Mouse (Mus musculus) cerebellum, postnatal 36 days (tissue): ENCODE data around the gene Rps12.

Source experiments
- DNase-seq, 2 experiments: peaks; one replicate each; pipeline ENCODE4 v3.0.0; 2021 to 2022; ENCODE audit warnings: mixed read lengths in 2 of 2

The Rps12 gene

DNA sequence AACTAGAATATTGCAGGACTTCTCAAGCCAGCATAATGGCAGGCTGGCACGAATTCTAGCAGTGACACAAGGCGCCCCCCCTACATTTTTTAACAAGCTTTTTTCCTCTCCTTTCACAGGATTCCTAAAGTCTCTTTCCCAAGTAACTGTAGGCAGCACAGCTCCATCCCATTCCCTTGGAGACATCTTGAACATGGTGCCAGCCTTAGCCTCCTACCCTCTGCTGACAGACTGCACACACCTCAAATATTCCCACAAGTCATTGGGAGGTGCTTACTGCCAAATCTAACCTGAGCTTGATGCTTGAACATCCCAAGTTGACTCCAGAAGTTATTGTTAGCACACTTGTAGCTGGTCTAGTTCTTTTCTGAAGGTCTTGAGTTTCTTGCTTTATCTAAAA is 3.0 kb downstream of the Rps12 start:
- no peak for DNase-seq

- DNase-seq, result no peak
Measured at GRCm38 (mm10) chr10:23783493-23783884, 3.6 kb downstream of the Rps12 start.

DNA sequence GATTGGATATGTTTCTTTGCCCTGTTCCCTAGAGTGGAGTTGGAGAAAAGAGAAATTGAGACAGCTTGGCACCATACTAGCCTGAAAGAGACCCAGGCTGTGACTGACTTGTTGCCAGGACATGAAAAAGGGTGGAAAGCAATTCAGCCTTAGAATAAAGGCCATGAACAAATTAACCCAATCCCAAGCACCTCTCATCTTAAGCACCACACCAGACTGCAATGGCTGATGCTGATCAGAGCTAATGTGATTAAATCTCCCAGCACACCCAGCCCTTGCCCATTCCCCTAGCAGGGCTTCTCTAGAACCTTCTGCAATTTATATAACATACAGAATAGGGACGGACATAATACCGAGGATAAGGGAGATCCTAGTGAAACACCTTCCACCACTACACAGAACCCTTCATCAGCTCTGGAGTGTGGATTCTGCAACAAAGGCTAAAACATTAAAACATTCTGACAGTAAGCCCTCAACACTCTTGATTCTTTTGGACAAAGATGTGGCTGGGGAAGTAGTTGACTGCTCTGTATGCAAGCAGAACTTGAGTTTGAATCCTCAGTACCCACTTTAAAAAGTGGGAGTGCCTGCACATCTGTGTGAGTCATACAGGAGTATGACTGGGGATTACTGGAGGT is 4.1 kb downstream of the Rps12 start:
- no peak for DNase-seq

DNA sequence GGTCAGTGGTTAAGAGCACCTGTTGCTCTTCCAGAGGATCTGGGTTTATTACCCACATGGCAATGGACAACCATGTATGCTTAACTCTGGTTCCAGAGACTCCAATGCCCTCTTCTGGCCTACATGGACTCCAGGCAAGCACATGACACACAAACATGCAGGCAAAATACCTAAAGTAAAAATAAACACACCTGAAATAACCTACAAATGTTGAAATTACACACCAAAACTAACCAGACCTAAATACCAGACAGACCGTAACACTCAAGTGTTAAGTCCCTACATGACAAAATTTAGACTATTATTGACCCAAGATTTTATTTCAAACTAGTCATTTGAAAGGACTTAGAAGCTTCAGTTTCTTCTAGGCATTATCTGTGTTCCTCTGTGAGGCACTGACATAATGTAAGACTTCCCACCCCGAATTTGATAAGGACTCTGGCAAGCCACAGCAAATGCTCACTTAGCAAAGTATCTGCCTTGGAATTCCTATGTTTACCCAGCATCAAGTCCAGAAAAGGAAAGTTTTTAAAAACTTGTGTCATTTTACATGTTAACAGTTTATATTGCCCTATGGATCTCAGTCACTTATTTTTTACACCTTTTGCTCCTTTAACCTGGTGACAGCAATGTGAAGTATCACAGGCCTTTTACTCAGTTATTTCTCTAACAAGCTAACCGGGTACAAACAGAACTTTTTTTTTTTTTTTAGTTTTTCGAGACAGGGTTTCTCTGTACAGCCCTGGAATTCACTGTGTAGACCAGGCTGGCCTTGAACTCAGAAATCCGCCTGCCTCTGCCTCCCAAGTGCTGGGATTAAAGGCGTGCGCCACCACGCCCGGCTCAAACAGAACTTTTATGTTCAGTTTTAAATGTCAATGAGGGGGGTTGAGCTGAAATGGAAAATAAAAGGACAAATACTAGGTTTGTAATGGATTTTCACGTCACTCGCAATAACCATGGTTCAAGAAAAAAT is 5.0 kb downstream of the Rps12 start:
- no peak for DNase-seq

DNA sequence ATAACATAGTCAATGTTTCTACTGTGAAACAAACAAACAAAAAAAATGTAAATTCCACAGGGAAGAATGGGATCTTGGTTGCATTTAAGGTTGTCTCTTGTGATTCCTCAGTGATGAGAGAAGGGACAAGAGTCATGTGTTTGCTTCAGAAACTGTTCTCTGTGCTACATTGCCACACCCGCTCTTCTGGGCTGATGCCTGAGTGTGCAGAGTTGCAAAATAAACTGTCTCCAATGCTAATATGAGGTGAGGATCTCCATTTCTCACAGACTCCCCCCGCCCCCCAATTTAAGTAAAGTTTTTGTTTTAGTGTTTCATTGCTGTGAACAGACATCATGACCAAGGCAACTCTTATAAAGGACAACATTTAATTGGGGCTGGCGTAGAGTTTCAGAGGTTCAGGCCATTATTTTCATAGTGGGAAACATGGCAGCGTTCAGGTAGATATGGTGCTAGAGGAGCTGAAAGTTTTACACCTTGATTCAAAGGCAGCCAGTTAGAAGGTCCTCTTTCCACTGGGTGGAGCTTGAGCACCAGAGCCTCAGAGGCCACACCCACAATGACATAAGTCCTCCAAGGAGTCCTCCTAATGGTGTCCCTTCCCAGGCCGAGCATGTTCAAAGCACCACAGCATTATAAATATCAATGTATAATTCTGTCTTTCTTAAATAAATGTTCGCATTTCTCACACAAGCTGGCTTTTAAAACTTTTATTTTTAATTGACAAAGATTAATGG is 6.4 kb downstream of the Rps12 start:
- no peak for DNase-seq

DNA sequence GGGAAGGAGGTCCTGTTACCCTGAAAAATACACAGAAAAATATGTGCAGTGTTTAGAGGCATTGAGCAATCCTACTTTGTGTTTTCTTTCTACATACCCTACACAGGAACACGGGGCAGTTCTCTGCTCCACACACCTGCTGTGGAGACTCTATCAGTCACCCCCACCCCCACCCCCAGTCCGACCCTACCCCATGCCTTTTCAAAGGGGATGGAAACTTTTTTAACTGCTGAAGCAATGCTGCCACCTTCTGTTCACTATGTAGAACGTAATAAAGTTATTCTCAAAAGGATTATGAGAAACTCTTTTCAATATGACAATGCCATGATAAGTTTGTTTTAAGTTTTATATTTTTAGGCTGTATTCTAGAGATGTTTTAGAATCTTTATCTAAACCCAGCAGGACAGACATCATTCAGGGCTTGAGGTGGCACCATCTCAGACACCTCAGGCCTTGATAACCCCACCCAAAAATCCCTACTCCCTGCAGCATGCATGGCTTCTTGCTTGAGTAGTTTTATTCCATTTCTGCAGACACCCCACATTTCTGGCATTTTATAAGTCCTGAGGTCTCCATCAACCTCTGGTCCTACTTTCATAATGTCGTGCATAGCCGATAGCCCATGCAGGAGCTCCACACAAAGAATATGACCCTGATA is 9.7 kb downstream of the Rps12 start:
- DNase-seq, result no peak

- no peak for DNase-seq
Measured at GRCm38 (mm10) chr10:23754166-23754565, 32.9 kb downstream of the Rps12 start.
